Mouse (Mus musculus) kidney, postnatal 25 days (tissue): ENCODE measurements at regions not wholly inside any gene's neighbourhood (a gene's known extent, or its start where the extent isn't known, plus 50 kb on each side); places are given as distances from the start of the nearest gene placed in this dataset.

Experiments used
- DNase-seq, 2 experiments: peaks; one replicate each; pipeline ENCODE4 v3.0.0; 2021; ENCODE audit warnings: mixed read lengths in 2 of 2

DNA sequence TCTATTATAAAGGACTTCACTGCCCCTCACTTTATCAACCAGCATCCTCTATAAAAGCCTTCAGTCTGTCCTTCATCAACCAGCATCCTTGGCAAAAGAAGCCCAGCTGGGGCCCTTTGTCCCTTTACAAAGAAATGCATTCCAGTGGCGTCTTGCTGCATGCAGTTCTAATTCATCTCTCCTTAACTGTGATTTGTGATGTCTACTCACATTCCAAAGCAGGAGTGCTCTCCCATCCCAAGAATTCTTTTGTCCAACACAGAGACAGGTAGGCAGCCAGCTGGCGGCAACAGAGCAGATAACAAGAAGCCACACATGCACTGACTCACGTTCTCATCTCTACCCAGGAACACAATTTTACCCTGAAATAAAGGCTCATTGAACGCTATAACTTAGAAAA is 323.9 kb upstream of the Adgrl2 start:
- DNase-seq = no peak

DNA sequence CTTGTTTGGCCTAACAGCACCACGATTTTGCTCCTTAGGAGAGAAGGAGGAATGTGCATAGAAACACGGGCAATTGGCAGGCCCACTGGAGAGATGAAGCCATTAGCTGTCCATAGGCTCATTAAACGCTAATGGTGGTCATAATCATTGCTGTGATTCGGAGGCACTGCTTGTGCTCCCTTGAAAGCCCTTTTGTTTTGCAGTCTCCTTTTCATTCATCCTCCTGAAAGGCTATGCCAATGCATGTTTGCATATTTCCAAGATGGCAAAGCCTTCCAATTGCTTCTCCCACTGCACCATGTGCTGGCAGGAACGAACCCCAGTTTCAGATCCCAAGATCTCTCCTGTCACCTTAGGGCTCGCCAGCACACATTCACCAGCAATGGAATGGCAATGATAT is 322.9 kb upstream of the Adgrl2 start:
- DNase-seq = no peak

DNA sequence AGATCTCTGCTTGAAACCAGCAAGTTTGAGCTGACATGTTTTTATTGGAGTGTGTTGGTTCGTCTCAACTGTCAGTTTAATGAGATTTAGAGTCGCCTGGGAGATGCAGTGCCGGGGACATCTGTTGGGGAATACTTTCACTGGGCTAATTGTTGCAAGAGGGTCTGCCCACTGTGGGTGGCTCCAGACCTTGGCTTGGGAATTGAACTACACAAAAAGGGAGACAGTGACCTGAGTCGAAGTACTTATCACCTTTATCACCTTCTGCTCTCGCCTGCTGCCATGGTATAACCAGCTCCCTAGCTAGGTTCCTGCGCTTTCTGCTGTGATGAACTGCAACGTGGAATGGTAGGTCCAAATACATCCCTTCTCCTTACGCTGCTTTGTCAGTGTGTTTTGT is 321.2 kb upstream of the Adgrl2 start:
- DNase-seq = no peak

DNA sequence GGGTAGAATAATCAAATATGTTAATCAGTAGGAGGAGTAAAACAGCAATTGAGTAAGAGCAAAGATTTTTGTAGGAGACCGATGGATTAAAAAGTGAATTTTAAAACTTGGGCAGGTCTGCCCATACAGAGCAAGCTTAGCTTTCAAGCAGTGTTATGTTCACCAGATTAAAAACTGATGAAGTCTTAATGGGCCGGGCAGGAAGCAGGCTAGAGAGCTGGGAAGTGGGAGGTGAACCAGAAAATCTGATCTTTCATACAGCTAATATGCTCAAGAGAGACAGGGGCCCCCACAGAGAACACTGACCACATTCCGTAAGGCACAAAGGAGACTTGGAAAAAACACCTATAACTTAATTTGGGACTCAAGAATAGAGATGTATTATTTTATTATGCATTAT is 316.4 kb upstream of the Adgrl2 start:
- DNase-seq = no peak

DNA sequence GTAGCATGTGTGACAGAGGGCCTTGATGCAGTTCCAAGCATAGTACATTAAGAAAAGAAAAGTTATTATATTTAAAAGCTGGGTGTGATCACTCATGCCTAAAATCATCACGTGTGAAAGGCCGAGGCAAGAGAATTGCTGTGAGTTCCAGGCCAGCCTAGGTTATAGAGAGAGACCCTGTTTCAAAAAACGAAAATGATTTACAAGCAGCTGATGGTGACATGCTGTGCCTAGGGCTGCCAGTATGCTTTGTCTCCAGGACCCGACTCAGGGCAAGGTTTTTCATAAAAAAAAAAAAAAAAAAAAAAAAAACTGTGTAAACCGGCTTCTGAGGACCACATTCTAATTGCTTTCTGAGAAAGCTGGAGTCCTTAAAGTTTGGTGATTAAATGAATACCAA is 315.9 kb upstream of the Adgrl2 start:
- no peak for DNase-seq

DNA sequence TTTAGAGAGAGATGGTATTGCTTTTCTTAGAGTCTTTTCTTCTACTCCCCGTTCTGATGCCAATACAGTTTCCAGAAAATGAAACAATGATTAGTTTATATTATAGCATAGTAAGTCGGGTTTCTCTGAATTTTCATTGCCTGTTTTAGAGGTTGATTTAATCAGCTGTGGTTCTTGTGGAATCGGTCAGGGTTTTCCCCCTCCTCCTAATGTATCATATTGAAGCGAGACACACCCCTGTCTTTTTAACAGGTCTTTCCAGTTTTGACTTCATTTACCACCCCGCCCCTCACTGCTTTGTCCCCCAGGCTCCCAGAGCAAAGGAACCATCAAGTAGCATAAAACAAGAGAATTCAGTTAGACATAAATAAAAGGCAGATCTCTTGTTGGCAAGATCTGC is 315.1 kb upstream of the Adgrl2 start:
- no peak for DNase-seq

DNA sequence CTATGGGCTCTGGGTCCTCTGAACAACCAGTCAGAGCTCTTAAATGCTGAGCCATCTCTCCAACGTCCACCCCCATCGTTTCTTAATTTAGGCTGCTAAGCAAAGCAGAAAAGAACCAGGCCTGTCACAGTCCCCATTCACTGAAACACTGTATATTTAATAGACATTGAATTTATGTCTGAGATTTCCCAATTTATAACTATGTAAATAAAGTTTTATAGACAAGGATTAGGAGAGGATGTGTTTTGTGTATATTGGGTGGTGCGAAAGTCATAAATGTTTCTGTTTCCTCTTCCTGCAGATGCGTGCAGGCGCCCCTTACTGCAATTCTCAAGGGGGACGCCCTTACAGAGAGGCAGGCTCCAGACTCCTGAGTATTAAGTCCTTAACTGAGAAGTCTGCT is 314.7 kb upstream of the Adgrl2 start:
- DNase-seq = no peak

DNA sequence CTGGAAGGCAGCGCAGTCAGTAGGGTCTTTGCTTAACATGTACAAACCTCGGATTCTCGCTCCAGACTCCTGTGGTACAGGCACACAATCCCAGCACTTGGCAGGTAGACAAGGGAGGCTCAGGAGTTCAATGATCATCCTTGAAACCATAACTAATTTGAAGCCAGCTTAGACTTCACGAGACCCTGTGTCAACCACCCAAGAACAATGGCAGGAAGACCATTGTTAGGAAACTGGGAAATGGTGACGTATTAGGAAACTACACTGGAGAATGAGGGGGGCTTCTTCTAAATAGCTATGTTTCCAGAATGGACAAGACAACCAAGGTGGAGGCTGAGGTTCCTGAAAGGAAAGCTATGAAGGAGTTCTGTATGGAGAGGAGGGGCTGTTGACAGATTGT is 313.1 kb upstream of the Adgrl2 start:
- DNase-seq = no peak

DNA sequence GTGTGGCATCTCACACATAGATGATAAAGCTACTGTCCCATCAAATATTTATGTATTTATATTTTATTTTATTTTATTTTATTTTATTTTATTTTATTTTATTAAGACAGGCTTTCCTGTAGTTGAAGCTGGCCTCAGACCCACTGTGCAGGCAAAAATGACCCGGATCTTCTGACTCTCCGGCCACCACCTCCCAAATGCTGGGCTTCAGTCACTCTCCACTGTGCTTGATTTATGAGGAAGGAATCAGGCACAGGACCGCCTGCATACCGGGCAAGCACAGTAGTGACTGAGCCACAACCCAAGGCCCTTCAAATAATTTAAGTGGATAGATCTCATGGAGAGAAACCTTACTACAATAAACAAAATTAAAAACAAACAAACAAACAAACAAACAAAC is 309.6 kb upstream of the Adgrl2 start:
- no peak for DNase-seq

DNA sequence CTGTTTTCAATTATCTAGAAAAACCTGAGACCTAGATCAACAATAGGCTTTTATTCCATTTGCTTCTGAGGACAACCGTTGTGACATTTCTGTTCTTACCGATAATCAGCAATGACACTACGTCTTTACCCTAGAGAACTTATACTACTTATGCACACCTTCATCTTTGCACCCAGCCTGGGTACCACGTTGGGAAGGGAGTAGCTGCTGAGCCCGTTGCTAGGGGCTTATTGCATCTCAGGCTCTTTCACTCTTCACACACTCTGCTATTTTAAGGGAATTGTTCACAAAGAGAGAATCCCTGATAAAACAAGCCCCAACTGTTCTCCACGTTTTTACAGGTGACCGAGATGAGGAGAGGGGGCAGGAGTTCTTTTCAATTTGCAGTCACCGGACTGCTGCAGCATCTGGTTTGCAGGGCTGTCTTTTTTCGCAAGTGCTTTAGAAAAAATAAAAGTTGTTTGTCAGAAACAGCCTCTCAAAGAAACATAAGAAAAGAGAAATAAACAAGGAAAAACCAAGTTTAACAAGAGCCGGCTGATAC is 306.1 kb upstream of the Adgrl2 start:
- no peak for DNase-seq

DNA sequence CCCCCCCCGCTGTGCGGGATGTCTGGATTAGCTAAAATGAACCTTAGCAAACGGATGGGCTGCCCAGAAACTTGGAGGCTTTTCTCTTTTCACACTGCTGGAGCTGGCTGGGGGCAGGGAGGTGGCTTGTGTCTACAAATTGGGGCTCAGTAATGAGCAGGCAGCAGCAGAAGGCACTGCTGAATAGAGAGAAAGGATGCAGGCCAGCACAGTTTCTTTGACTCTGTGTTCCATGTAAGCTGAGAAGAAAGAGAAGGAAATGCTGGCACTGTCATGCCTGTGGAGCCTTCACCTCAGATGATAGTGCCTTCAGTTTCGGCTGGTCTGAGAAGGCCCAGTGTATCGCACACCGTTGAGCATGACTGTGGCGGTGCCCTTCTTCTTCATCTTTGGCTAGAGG is 305.6 kb upstream of the Adgrl2 start:
- no peak for DNase-seq

DNA sequence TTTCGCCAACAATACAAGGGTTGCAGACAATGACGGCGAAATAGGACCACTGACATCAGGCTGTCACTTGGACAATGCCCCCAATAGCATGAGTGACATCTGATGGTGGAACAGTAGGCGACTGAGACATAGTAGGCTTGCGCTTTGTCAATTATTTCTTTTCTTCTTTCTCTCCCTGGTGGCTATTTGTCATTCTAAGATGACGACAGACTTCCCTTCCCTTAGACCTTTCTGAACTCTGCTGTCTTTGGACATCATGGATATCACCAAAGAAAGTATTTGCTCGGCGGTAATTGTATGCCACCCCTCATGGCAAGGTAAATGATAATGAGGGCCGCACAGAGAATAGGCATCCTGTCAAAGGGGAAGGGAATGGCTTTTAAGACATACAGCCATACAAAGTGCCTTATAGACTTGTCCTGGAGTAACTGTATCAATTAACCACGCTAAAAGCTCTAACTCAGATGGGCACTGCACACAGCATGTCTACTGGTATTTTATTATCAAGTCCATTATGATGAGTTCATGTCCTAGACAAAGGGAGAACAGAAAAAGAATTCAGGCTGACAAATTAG is 305.0 kb upstream of the Adgrl2 start:
- DNase-seq = no peak

DNA sequence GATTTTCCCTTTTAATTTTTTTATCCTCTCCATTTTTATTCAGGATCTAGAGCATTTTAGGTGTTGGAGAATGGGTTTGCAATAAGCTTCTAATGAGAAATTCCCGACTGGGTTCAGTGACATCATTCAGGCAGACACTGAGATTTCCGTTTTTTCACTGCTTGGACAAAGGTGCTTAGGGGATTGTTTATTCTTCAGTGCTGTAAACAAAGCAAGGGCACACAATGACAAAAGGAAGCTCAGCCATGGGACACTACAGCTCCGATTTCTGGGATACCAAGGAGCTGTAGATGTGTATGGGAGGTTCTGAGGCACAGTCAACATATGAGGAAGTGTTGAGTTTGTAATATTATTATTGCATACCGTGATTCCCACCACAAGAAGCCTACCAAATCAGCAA is 304.1 kb upstream of the Adgrl2 start:
- DNase-seq = no peak

DNA sequence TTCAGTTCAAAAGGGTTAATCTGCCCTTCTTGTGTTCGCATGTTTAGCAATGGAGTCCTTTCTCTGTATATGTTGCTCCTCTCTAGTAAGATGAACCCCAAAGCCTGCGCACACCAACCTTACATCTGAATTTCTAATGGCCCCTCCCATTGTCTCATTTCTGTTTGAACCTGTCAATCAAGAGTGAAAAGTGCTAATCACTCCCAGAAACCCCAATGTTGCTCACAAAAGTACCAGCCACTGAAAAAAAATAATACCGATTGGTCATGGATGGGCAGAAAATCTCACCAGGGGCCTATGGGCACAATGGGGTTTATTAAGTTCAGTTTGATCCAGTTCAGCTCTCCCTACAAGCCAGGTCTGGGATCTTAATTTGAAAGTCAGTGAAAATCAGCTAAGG is 302.1 kb upstream of the Adgrl2 start:
- no peak for DNase-seq

DNA sequence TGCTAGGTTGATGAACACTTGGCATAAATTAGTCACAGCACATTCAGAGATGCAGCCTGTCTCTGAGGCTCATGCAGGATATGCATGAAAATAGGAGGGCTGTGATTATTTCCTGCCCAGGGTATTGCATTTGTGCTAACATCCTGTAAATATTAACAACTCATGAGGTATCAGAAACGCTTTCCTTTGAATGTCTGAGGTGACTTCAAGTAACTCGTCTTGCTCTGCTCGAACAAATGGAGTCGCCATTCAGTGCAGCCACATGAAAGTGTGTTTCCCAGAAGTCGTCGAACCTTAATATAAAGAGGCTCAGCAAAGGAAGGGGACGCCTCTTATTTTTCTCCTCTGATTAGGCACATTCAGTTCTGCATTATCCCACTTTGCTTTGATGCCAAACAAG is 301.1 kb upstream of the Adgrl2 start:
- DNase-seq = no peak

DNA sequence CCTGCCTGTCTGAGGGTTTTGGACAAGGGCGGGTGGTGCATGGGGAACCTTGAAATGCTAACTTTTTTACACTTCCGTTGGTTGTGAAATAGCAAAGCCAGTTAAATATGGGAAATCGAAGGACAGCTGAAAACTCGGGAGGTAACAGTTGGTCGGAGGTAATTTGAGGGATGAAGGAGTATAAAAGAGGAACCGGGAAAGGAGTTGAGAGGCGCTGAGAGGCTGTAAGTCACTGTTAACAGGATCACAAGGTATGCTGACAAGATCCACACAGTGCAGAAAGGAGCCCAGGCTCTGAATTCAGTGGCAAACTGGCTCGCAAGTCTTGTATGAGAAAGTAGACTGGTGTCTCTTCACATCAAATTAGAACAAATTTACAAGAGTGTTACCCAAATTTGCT is 299.9 kb upstream of the Adgrl2 start:
- DNase-seq = no peak

DNA sequence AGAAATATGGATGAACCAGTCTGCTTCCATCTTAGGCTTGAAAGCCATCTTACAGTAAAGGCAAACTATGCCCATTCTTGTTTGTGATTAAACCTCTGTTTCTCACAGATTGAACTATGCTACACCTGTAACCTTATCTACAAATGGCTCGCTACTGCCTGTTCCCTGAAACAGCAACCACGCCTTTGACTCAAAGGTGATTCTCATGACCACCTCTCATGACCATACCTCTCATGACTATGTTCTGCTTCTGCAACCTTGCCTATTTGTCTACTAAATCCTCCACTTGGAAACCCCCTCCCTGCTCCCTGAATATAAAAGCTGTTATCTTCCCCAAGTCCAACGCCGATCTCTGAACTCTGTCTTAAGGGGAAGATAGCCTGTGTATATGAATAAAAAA is 296.7 kb upstream of the Adgrl2 start:
- no peak for DNase-seq

DNA sequence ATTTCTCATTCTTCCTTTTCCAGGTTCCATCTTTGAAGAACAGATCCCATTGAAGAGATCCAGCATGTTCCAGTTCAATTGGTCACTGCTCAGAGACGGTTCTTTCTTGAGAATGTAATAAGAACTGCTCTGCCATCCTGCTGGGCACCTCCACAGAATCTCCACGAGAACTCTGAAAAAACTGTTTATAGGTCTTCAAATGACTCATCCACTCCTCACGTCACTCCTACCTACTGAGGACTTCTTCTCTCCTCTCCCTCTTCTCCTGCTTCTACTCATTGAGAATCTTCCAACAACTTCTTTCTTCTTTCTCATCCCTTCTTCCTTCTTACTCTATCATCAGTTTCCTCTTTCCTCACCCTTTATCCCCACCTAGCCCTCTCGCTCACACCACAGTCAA is 294.6 kb upstream of the Adgrl2 start:
- no peak for DNase-seq

DNA sequence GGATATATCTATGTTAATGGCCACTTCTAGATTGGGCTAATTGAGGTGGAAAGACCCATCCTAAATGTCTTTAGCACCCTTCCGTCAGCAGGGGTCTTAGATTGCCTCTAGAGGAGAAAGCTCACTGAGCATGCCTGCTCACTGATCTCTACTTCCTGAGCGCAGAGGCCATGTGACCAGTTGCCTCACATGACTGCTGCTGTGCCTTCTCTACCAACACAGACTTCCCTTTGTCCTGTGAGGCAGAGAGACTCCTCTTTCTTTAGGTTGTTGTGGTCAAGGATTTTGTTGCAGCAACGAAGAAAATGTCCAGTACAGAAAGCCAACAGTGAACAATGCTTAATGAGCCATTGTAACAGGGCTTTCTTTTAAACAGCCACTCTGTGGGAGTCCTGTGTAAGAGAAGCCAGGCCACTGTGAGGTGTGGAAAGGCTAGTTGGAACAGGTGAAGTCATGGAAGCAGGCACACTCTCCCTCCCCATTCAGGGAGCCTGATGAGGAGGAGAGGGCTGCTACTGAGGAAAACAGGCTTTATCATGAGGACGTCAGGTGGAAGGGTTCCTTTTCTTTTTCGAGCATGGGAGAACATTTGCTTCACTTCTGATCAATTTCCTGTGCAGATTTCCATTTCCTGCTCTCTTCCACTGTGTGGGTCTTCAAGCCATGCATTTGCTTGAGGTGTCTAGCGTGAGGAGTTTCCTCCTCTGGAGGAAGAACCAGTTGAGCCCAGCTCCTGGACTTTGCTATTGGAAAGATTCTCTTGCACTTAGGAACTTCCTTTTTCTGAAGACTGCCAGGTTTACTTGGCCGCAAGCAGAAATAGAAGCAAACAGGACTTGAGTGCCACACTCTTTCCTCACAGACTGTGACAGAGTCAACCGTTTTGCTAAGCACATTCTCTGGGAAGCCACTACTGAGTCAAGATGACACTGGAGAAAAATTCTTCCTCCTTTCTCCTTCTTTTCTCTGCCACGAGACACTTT is 290.7 kb upstream of the Adgrl2 start:
- DNase-seq = no peak

DNA sequence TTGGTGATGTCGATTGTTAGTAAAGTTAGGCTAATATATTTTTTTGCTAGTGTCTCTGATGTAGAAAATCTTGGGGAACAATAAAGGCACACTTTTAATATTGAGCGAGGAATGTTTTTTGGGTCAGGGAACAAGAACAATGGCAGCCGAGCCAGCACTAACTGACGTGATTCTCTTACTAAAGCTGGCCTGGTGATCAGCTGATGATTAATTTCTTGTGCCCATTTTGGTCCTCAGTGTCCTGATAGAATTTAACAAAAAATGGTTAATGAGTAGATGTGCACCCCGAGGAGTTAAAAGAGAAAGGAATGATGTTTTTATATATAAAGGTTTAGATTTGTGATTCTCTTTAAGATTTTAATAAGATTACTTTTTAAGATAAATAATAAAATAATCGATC is 289.0 kb upstream of the Adgrl2 start:
- DNase-seq = no peak

DNA sequence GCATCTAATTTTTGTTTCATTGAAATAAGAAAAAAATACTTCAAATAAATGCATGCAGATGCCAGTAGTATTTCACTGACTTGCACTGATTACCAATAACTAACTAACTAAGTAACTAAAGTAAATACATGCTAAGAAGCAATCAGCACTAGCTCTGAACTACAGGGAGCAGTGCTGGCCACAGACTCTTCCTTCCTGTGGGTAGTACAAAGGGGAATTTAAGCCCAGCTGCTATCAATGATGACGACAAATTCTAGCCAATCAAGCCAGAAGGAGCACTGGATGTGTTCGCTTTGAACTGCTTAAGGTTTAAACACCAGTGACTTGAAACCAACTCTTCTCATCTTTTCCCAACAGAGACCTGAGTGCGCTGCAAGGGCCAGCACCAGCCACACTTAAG is 287.5 kb upstream of the Adgrl2 start:
- no peak for DNase-seq

DNA sequence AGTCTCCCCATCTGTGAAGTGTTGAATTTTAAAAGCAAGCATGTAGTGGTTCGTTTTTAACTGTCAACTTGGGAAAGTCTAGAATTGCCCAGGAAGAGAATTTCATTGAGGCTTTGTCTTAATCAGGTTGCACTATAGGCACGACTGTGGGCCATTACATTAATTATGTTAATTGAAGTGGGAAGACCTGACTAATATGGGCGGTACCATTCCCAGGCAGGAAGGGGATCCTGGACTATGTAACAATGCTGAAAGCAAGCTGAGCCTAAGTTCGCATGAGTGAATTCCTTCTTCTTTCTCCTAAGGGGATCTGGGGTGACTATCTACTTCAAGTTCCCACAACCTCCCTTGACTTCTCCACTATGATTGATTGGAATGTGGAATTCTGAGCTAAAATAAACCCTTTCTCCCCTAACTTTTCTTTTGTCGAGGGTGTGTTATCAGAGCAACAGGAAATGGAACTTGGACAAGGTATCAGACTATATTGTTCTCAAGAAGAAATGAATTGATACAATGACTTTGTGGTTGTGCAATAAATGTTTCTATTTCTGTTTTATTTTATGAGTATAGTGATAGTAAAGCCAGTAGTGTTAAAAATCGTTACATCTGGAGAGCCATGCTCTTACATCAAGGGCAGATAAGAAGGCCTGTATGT is 285.2 kb upstream of the Adgrl2 start:
- DNase-seq = no peak

DNA sequence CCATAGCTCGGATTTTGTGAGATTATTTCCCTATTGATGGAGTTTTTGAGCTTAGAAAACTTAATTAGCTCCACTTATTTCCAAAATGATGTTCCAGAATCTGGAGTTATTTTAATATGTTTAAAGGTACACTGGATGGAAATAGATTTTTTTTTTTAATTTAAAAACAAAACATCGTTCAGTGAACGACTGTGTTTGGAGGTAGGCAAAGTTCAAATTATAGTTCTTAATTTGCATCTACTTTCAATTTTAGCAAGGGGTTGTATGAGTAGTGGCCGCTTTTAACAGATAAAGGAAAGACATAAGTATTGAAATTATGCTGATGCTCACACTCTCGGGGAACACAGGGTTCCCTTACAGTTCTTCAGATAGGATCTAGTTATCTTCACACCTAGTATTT is 284.6 kb upstream of the Adgrl2 start:
- DNase-seq = no peak
